Mouse (Mus musculus): ENCODE measurements around the gene Ltbp4. TPM values are rescaled to one million over a fixed set of nuclear protein-coding genes. Genes with fewer than 3 reads are reported as not detected.

Ltbp4 gene
- polyA plus RNA-seq, 1 experiment from 2014 or later: 7.2 TPM

DNA sequence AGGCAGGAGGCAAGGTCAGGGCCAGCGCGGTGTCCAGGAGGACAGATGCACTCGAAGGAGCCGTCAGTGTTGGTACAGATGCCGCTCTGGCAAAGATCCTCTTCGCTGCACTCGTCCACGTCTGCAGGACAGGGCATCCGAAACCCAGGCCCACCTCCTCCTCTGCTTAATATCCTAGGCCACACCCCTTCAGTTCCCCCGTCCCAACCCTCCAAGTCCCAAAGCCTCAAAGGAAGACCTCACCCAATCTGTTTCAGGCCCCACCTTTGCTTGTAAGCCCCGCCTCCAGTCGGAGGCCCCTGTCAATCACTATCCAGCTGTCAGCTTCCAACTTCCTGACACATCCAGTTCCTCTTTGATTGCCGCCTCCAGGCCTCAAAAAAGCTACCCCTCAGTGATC, 15.2 kb downstream of the Ltbp4 start:
- no peak for TF ChIP-seq CTCF (IDR thresholded peaks at IDR 0.05; ENCODE audit: low read depth)
- TF ChIP-seq EP300 (IDR thresholded peaks at IDR 0.05; ENCODE audit: low read depth): no peak
- Histone ChIP-seq H3K4me3 (ENCODE audit: low read depth, low read length) (no peak overlapping the region), H3K27ac (ENCODE audit: low read depth) (no peak overlapping the region), H3K9me3 (ENCODE audit: low read length) (no peaks in the 10 kb centered on the region), H3K36me3 (replicated peaks; ENCODE audit: insufficient read depth, low read length) (no peaks in the 10 kb centered on the region), H3K4me2 (ENCODE audit: low read depth, low read length) (no peak overlapping the region), H3K9ac (replicated peaks) (no peak overlapping the region), H3K27me3 (ENCODE audit: insufficient read depth, low read length) (peaks cover 29% of the 10 kb centered on the region), H3K4me1 (ENCODE audit: insufficient read depth) (peaks cover 3% of the 10 kb centered on the region; the same call in 1 of the 2 replicates)
- WGBS (ENCODE audit: insufficient replicate concordance): 31% methylated on average over 13 of the region's 13 CpGs
- ATAC-seq (no peak), DNase-seq (no peak)

GRCm38 (mm10) chr7:27319411-27319810, 18.1 kb downstream of the Ltbp4 start:
- ATAC-seq (no peak), DNase-seq (no peak)
- no peak for TF ChIP-seq CTCF (IDR thresholded peaks at IDR 0.05; ENCODE audit: low read depth)
- TF ChIP-seq EP300 (IDR thresholded peaks at IDR 0.05; ENCODE audit: low read depth): no peak
- Histone ChIP-seq H3K4me3 (ENCODE audit: low read depth, low read length) (no peak overlapping the region), H3K9ac (replicated peaks) (no peak overlapping the region), H3K27me3 (ENCODE audit: insufficient read depth, low read length) (peaks cover 1% of the 10 kb centered on the region; the same call in 1 of the 2 replicates), H3K9me3 (ENCODE audit: low read length) (no peaks in the 10 kb centered on the region), H3K4me1 (ENCODE audit: insufficient read depth) (no peaks in the 10 kb centered on the region), H3K4me2 (ENCODE audit: low read depth, low read length) (no peak overlapping the region), H3K36me3 (replicated peaks; ENCODE audit: insufficient read depth, low read length) (no peaks in the 10 kb centered on the region), H3K27ac (ENCODE audit: low read depth) (no peak overlapping the region)
- WGBS (ENCODE audit: insufficient replicate concordance): 89% methylated on average over 22 of the region's 22 CpGs

GRCm38 (mm10) chr7:27315958-27316357, 21.5 kb downstream of the Ltbp4 start:
- WGBS (ENCODE audit: insufficient replicate concordance): 53% methylated on average over 7 of the region's 7 CpGs
- no peak for DNase-seq
- Histone ChIP-seq H3K4me1 (ENCODE audit: insufficient read depth) (no peaks in the 10 kb centered on the region), H3K4me3 (ENCODE audit: low read depth, low read length) (no peak overlapping the region), H3K27me3 (ENCODE audit: insufficient read depth, low read length) (peaks cover 2% of the 10 kb centered on the region; the same call in 1 of the 2 replicates), H3K4me2 (ENCODE audit: low read depth, low read length) (no peak overlapping the region), H3K36me3 (replicated peaks; ENCODE audit: insufficient read depth, low read length) (no peaks in the 10 kb centered on the region), H3K9ac (replicated peaks) (no peak overlapping the region), H3K9me3 (ENCODE audit: low read length) (peaks cover 6% of the 10 kb centered on the region), H3K27ac (ENCODE audit: low read depth) (no peak overlapping the region)
- no peak for TF ChIP-seq CTCF (IDR thresholded peaks at IDR 0.05; ENCODE audit: low read depth)
- no peak for TF ChIP-seq EP300 (IDR thresholded peaks at IDR 0.05; ENCODE audit: low read depth)
- no peak for ATAC-seq

GRCm38 (mm10) chr7:27314393-27314792, 23.1 kb downstream of the Ltbp4 start:
- H3K9me3 ChIP-seq (ENCODE audit: low read length): peaks cover 6% of the 10 kb centered on the region
- ATAC-seq (no peak), DNase-seq (no peak)
- H3K36me3 ChIP-seq (replicated peaks; ENCODE audit: insufficient read depth, low read length): no peaks in the 10 kb centered on the region
- no peaks in the 10 kb centered on the region for H3K4me1 ChIP-seq (ENCODE audit: insufficient read depth)
- H3K4me2 ChIP-seq (ENCODE audit: low read depth, low read length): no peak overlapping the region
- no peak overlapping the region for H3K4me3 ChIP-seq (ENCODE audit: low read depth, low read length)
- 86% methylated on average over 3 of the region's 3 CpGs for WGBS (ENCODE audit: insufficient replicate concordance)
- TF ChIP-seq EP300 (IDR thresholded peaks at IDR 0.05; ENCODE audit: low read depth) (no peak), CTCF (IDR thresholded peaks at IDR 0.05; ENCODE audit: low read depth) (peak; percentile 46)
- H3K27ac ChIP-seq (ENCODE audit: low read depth): no peak overlapping the region
- H3K27me3 ChIP-seq (ENCODE audit: insufficient read depth, low read length): peaks cover 10% of the 10 kb centered on the region; the same call in 1 of the 2 replicates
- H3K9ac ChIP-seq (replicated peaks): no peak overlapping the region

DNA sequence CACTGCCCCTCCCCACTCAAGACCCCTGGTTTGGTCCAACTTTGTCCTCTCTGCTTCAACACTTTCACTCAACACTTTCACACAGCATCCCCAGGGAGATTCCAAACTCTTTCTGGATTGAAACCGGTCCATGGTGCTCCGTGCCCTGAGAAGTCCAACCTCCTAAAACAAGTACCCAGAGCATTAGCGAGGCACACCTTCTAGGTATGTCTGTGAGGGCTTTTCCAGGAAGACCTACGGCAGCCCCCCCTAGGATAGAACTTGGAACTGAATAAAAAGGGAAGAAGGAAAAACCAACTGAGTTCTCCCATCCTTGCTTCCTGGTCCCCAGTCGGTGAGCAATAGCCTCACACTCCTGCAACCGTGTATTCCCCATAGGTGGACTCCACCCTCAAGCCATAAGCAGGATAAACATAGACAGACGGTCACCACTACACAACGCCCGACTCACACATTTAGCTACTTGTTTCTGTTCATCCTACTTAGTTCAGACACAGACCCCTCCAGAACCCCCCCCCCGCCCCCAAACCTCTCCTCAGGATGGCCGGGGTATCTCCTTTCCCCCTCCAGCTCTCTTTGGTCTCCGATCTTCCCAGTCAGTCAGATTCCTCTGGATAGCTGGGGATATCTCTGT, 25.7 kb downstream of the Ltbp4 start:
- Histone ChIP-seq H3K9ac (replicated peaks) (no peak overlapping the region), H3K4me2 (ENCODE audit: low read depth, low read length) (no peak overlapping the region), H3K27ac (ENCODE audit: low read depth) (no peak overlapping the region), H3K4me1 (ENCODE audit: insufficient read depth) (no peaks in the 10 kb centered on the region), H3K4me3 (ENCODE audit: low read depth, low read length) (no peak overlapping the region), H3K27me3 (ENCODE audit: insufficient read depth, low read length) (peaks cover 13% of the 10 kb centered on the region; the same call in 1 of the 2 replicates), H3K9me3 (ENCODE audit: low read length) (peaks cover 6% of the 10 kb centered on the region), H3K36me3 (replicated peaks; ENCODE audit: insufficient read depth, low read length) (no peaks in the 10 kb centered on the region)
- TF ChIP-seq CTCF (IDR thresholded peaks at IDR 0.05; ENCODE audit: low read depth) (no peak), EP300 (IDR thresholded peaks at IDR 0.05; ENCODE audit: low read depth) (no peak)
- DNase-seq: no peak
- 80% methylated on average over 12 of the region's 12 CpGs for WGBS (ENCODE audit: insufficient replicate concordance)
- ATAC-seq: no peak

GRCm38 (mm10) chr7:27310996-27311535, 26.4 kb downstream of the Ltbp4 start:
- TF ChIP-seq EP300 (IDR thresholded peaks at IDR 0.05; ENCODE audit: low read depth): no peak
- TF ChIP-seq CTCF (IDR thresholded peaks at IDR 0.05; ENCODE audit: low read depth): no peak
- no peak overlapping the region for H3K4me2 ChIP-seq (ENCODE audit: low read depth, low read length)
- H3K9me3 ChIP-seq (ENCODE audit: low read length): peaks cover 6% of the 10 kb centered on the region
- peaks cover 13% of the 10 kb centered on the region; the same call in 1 of the 2 replicates for H3K27me3 ChIP-seq (ENCODE audit: insufficient read depth, low read length)
- H3K9ac ChIP-seq (replicated peaks): no peak overlapping the region
- no peak overlapping the region for H3K4me3 ChIP-seq (ENCODE audit: low read depth, low read length)
- ATAC-seq (no peak), DNase-seq (no peak)
- WGBS (ENCODE audit: insufficient replicate concordance): 47% methylated on average over 8 of the region's 8 CpGs
- no peak overlapping the region for H3K27ac ChIP-seq (ENCODE audit: low read depth)
- H3K4me1 ChIP-seq (ENCODE audit: insufficient read depth): no peaks in the 10 kb centered on the region
- no peaks in the 10 kb centered on the region for H3K36me3 ChIP-seq (replicated peaks; ENCODE audit: insufficient read depth, low read length)

Data from liver, postnatal 0 days (tissue).